ENCODE assay signal across 11 mouse cellular contexts in genomic region chr11:43182816-43183215, GRCm38 (mm10). TPM values are rescaled to one million over a fixed set of nuclear protein-coding genes. Genes with fewer than 3 reads are reported as not detected.
A peak's percentile ranks its signal among the peaks of the same experiment; 100 is the strongest.
DNase-seq lines count a peak whose midpoint lies in the region; ATAC-seq and TF ChIP-seq lines count a peak whose summit lies in the region.
"Had no signal": no experiment of that assay in that cellular context is flagged by ENCODE, and none has a peak within 500 bp of the region (broad histone marks: within the 10 kb centered on the region; RNA-seq: fewer than 3 reads in every experiment).

No protein-coding gene starts in this region.

- ATAC-seq in frontal cortex, adult (ENCODE audit: low TSS enrichment) = peak; percentile 74
- peak; percentile 82 for ATAC-seq in intestine, postnatal 0 days

- H3K4me2 ChIP-seq in intestine, postnatal 0 days (replicated peaks; ENCODE audit: low read depth) = no peak overlapping the region
- H3K4me2 ChIP-seq: embryonic facial prominence, embryonic 12.5 days had no signal

- H3K36me3 ChIP-seq in intestine, postnatal 0 days (ENCODE audit: control insufficient read depth, insufficient read depth) = no peaks in the 10 kb centered on the region
- no peaks in the 10 kb centered on the region for H3K36me3 ChIP-seq in thymus, adult 2 months (ENCODE audit: control insufficient read depth, insufficient read depth, low read length)
- H3K36me3 ChIP-seq: embryonic facial prominence, embryonic 12.5 days had no signal

- H3K27me3 ChIP-seq in intestine, postnatal 0 days (replicated peaks; ENCODE audit: control insufficient read depth, insufficient read depth, low read length) = no peaks in the 10 kb centered on the region
- no peaks in the 10 kb centered on the region for H3K27me3 ChIP-seq in thymus, adult 2 months (ENCODE audit: control insufficient read depth, insufficient read depth, low read length)
- H3K27me3 ChIP-seq: embryonic facial prominence, embryonic 12.5 days had no signal

- TF ChIP-seq POLR2A in thymus, adult 2 months (IDR thresholded peaks at IDR 0.05; ENCODE audit: control insufficient read depth, extremely low read depth, insufficient read depth, low read length, poor library complexity) = no peak

- intact Hi-C loops in gastrocnemius, postnatal 14 days (cut with DNase I; ENCODE audit: low total_unique reads) = no loop called here

- H3K9ac ChIP-seq in intestine, postnatal 0 days (ENCODE audit: low read depth, low read length) = no peak overlapping the region
- H3K9ac ChIP-seq: embryonic facial prominence, embryonic 12.5 days had no signal

- no peaks in the 10 kb centered on the region for H3K9me3 ChIP-seq in intestine, postnatal 0 days (ENCODE audit: control insufficient read depth)
- H3K9me3 ChIP-seq: embryonic facial prominence, embryonic 12.5 days had no signal

- WGBS in intestine, postnatal 0 days = 32% methylated on average over 1 of the region's 1 CpGs
- WGBS in thymus, adult 2 months = 47% methylated on average over 1 of the region's 1 CpGs

- no peak overlapping the region for H3K4me3 ChIP-seq in intestine, postnatal 0 days (ENCODE audit: low read depth, low read length)
- no peak overlapping the region for H3K4me3 ChIP-seq in thymus, adult 2 months (ENCODE audit: control insufficient read depth, insufficient read depth, low read length)
- H3K4me3 ChIP-seq: embryonic facial prominence, embryonic 12.5 days had no signal

- H3K4me1 ChIP-seq in intestine, postnatal 0 days (replicated peaks; ENCODE audit: control insufficient read depth, insufficient read depth, low read length) = 0 out of 2 replicates have a peak, but pooled peaks cover 4% of the 10 kb centered on the region
- H3K4me1 ChIP-seq in thymus, adult 2 months (replicated peaks; ENCODE audit: control insufficient read depth, insufficient read depth, low read length) = no peaks in the 10 kb centered on the region

- peak overlapping the region; percentile 67; the same call in 1 of the 2 replicates for H3K27ac ChIP-seq in intestine, postnatal 0 days (ENCODE audit: low read depth, low read length)
- H3K27ac ChIP-seq in thymus, adult 2 months (ENCODE audit: control insufficient read depth, insufficient read depth, low read length) = no peak overlapping the region
- H3K27ac ChIP-seq: embryonic facial prominence, embryonic 12.5 days; macrophage had no signal

- DNase-seq in frontal cortex, postnatal 14 days (ENCODE audit: low spot score in 2 of 2) = no peak
- peak; percentile 10 to 26 for DNase-seq in right cerebral cortex, adult 2 months (ENCODE audit: low spot score in 2 of 2)
- DNase-seq in right cerebral cortex, postnatal 4 days = no peak
- DNase-seq in telencephalon, adult 2 months (ENCODE audit: low read depth, low spot score) = peak; percentile 15
- DNase-seq in gastrocnemius, postnatal 14 days = no peak
- no peak for DNase-seq in thymus, adult 2 months

- TF ChIP-seq CTCF in intestine, postnatal 0 days (IDR thresholded peaks at IDR 0.05; ENCODE audit: low read depth) = no peak
- no peak for TF ChIP-seq CTCF in thymus, adult 2 months (IDR thresholded peaks at IDR 0.05; ENCODE audit: borderline replicate concordance, control insufficient read depth, extremely low read depth, insufficient read depth, low read length, poor library complexity)

RNA-seq across cellular contexts. Expression of gene Atp10b, which starts 33.1 kb away (rescaled TPM):
- 3.2 and 3.3 TPM in 2 replicates for polyA plus RNA-seq in intestine, postnatal 0 days (2015; fragmentation: Nextera tagmentation; extraction: Ambion mirVana)
- under 1 TPM; 0.02 to 0.14 TPM for total RNA-seq in gastrocnemius, postnatal 14 days (2021)
- polyA plus RNA-seq in thymus, adult 2 months (2012; rRNA removed) = 0.26 and 0.31 TPM in 2 replicates
- total RNA-seq: heart, postnatal 36 days had no signal
- polyA plus RNA-seq: macrophage had no signal

Comparison
In these comparisons a context has a peak if more than half of its experiments do, and no peak if none do; other contexts are left out.
1. DNase-seq: peak in right cerebral cortex, adult 2 months (2 of 2) and telencephalon, adult 2 months (single experiment); none in frontal cortex, postnatal 14 days (0 of 2), right cerebral cortex, postnatal 4 days (single experiment), gastrocnemius, postnatal 14 days (single experiment) and thymus, adult 2 months (single experiment).